Mouse (Mus musculus) midbrain, embryonic 16.5 days (tissue): ENCODE measurements around the gene Padi1. TPM values are rescaled to one million over a fixed set of nuclear protein-coding genes. Genes with fewer than 3 reads are reported as not detected.
A peak's percentile ranks its signal among the peaks of the same experiment; 100 is the strongest.

ENCODE experiments used
- ATAC-seq: fragments of 200-750 bp; cut with Nextera tagmentation; 2 replicates; pipeline ENCODE4 v1.8.0; 2017; ENCODE audit warnings: moderate TSS enrichment
- H3K27ac ChIP-seq: fragments of 300-500 bp; sonication (generic); 2 replicates; pipeline ENCODE4 v1.5.1; 2014; ENCODE audit warnings: mild to moderate bottlenecking, low read length, mixed read lengths
- H3K27me3 ChIP-seq: fragments of 300-500 bp; sonication (generic); 2 replicates; pipeline ENCODE4 v1.6.1; 2014; ENCODE audit warnings: low read depth, low read length, mixed read lengths; ENCODE audit not compliant: control insufficient read depth, insufficient read depth
- H3K36me3 ChIP-seq: fragments of 300-500 bp; sonication (generic); 2 replicates; pipeline ENCODE4 v1.6.1; 2014; ENCODE audit warnings: mild to moderate bottlenecking, low read length, moderate library complexity, mixed read lengths; ENCODE audit not compliant: control insufficient read depth, insufficient read depth
- H3K4me1 ChIP-seq: fragments of 300-500 bp; sonication (generic); 2 replicates; pipeline ENCODE4 v1.6.1; 2014; ENCODE audit warnings: mild to moderate bottlenecking, low read length, mixed read lengths; ENCODE audit not compliant: control insufficient read depth, insufficient read depth
- H3K4me2 ChIP-seq: fragments of 300-500 bp; sonication (generic); 2 replicates; pipeline ENCODE4 v1.6.1; 2014; ENCODE audit warnings: mild to moderate bottlenecking, low read length, mixed read lengths
- H3K4me3 ChIP-seq: fragments of 300-500 bp; sonication (generic); 2 replicates; pipeline ENCODE4 v1.5.1; 2014; ENCODE audit warnings: low read depth, mild to moderate bottlenecking, low read length, moderate library complexity, mixed read lengths
- H3K9ac ChIP-seq: fragments of 300-500 bp; sonication (generic); 2 replicates; pipeline ENCODE4 v1.6.1; 2014; ENCODE audit warnings: low read depth, low read length, mixed read lengths
- H3K9me3 ChIP-seq: fragments of 300-500 bp; sonication (generic); replicated peaks from 2 replicates; pipeline ENCODE4 v1.6.1; 2014; ENCODE audit warnings: mild to moderate bottlenecking, low read length, mixed read lengths; ENCODE audit not compliant: control insufficient read depth, poor library complexity, severe bottlenecking
- WGBS: fragments of 180-500 bp; shearing (Covaris S2); extraction: QIAGEN DNeasy Blood & Tissue Kit; methylation state at CpG from one replicate; pipeline ENCODE4 v1.1.7; 2014; 5-methylcytosine and 5-hydroxymethylcytosine counted together
- polyA plus RNA-seq: library from polyadenylated mRNA; unstranded; fragments of >200 nt; fragmentation: Nextera tagmentation; extraction: Ambion mirVana; gene quantifications from 2 replicates; pipeline ENCODE4 v1.2.1, GENCODE M21; 2015

Gene Padi1
- polyA plus RNA-seq, 1 experiment from 2014 or later: 0.09 TPM

GRCm38 (mm10) chr4:140836208-140836866 lies 9.2 kb downstream of the Padi1 start:
- peaks cover 10% of the 10 kb centered on the region; the same call in 1 of the 2 replicates for H3K4me1 ChIP-seq
- no peak overlapping the region for H3K9ac ChIP-seq
- no peak overlapping the region for H3K4me3 ChIP-seq
- ATAC-seq: no peak
- H3K4me2 ChIP-seq: no peak overlapping the region
- WGBS: 51% methylated on average over 11 of the region's 11 CpGs
- H3K9me3 ChIP-seq: no peaks in the 10 kb centered on the region
- no peak overlapping the region for H3K27ac ChIP-seq
- H3K27me3 ChIP-seq: no peaks in the 10 kb centered on the region
- no peaks in the 10 kb centered on the region for H3K36me3 ChIP-seq

GRCm38 (mm10) chr4:140835682-140836081 lies 9.9 kb downstream of the Padi1 start:
- no peak overlapping the region for H3K4me3 ChIP-seq
- 4% methylated on average over 10 of the region's 10 CpGs for WGBS
- peak; percentile 53 for ATAC-seq
- H3K4me1 ChIP-seq: peaks cover 10% of the 10 kb centered on the region; the same call in 1 of the 2 replicates
- no peaks in the 10 kb centered on the region for H3K27me3 ChIP-seq
- H3K4me2 ChIP-seq: no peak overlapping the region
- no peaks in the 10 kb centered on the region for H3K9me3 ChIP-seq
- no peak overlapping the region for H3K9ac ChIP-seq
- H3K27ac ChIP-seq: no peak overlapping the region
- no peaks in the 10 kb centered on the region for H3K36me3 ChIP-seq

GRCm38 (mm10) chr4:140834327-140834934 lies 11.1 kb downstream of the Padi1 start:
- no peaks in the 10 kb centered on the region for H3K9me3 ChIP-seq
- no peak overlapping the region for H3K27ac ChIP-seq
- ATAC-seq: no peak
- no peak overlapping the region for H3K9ac ChIP-seq
- H3K4me2 ChIP-seq: no peak overlapping the region
- peaks cover 10% of the 10 kb centered on the region; the same call in 1 of the 2 replicates for H3K4me1 ChIP-seq
- no peaks in the 10 kb centered on the region for H3K36me3 ChIP-seq
- no peak overlapping the region for H3K4me3 ChIP-seq
- H3K27me3 ChIP-seq: no peaks in the 10 kb centered on the region
- 63% methylated on average over 6 of the region's 6 CpGs for WGBS

GRCm38 (mm10) chr4:140832821-140833220 lies 12.8 kb downstream of the Padi1 start:
- ATAC-seq: no peak
- Histone ChIP-seq H3K9ac (no peak overlapping the region), H3K9me3 (no peaks in the 10 kb centered on the region), H3K27ac (no peak overlapping the region), H3K27me3 (no peaks in the 10 kb centered on the region), H3K4me2 (no peak overlapping the region), H3K4me1 (peaks cover 10% of the 10 kb centered on the region; the same call in 1 of the 2 replicates), H3K36me3 (no peaks in the 10 kb centered on the region), H3K4me3 (no peak overlapping the region)
- 44% methylated on average over 8 of the region's 8 CpGs for WGBS

- Histone ChIP-seq H3K27me3 (no peaks in the 10 kb centered on the region), H3K9ac (no peak overlapping the region), H3K9me3 (no peaks in the 10 kb centered on the region), H3K4me3 (no peak overlapping the region), H3K4me2 (no peak overlapping the region), H3K36me3 (no peaks in the 10 kb centered on the region), H3K27ac (no peak overlapping the region), H3K4me1 (peaks cover 10% of the 10 kb centered on the region; the same call in 1 of the 2 replicates)
- 97% methylated on average over 4 of the region's 4 CpGs for WGBS
- ATAC-seq: no peak
Measured at GRCm38 (mm10) chr4:140831808-140832207, 13.8 kb downstream of the Padi1 start.

- no peak for ATAC-seq
- Histone ChIP-seq H3K4me2 (no peak overlapping the region), H3K4me1 (no peaks in the 10 kb centered on the region), H3K9ac (no peak overlapping the region), H3K36me3 (no peaks in the 10 kb centered on the region), H3K4me3 (no peak overlapping the region), H3K9me3 (no peaks in the 10 kb centered on the region; the same call in 1 of the 2 replicates), H3K27me3 (no peaks in the 10 kb centered on the region), H3K27ac (no peak overlapping the region)
- WGBS: 58% methylated on average over 3 of the region's 3 CpGs
Measured at GRCm38 (mm10) chr4:140827237-140827636, 18.3 kb downstream of the Padi1 start.

GRCm38 (mm10) chr4:140825942-140826341 lies 19.6 kb downstream of the Padi1 start:
- no peak overlapping the region for H3K27ac ChIP-seq

GRCm38 (mm10) chr4:140821988-140822387 lies 23.6 kb downstream of the Padi1 start:
- Histone ChIP-seq H3K9me3 (no peaks in the 10 kb centered on the region; the same call in 1 of the 2 replicates), H3K4me3 (no peak overlapping the region), H3K4me2 (no peak overlapping the region), H3K4me1 (no peaks in the 10 kb centered on the region), H3K36me3 (no peaks in the 10 kb centered on the region), H3K27ac (no peak overlapping the region), H3K27me3 (no peaks in the 10 kb centered on the region; the same call in 1 of the 2 replicates), H3K9ac (no peak overlapping the region)
- no peak for ATAC-seq
- WGBS: 61% methylated on average over 5 of the region's 5 CpGs

More at GRCm38 (mm10) chr4:140825942-140826341, 19.6 kb downstream of the Padi1 start:
- no peak overlapping the region for H3K4me2 ChIP-seq
- H3K36me3 ChIP-seq: no peaks in the 10 kb centered on the region
- no peaks in the 10 kb centered on the region for H3K4me1 ChIP-seq
- WGBS: 58% methylated on average over 11 of the region's 11 CpGs
- H3K9ac ChIP-seq: no peak overlapping the region
- no peaks in the 10 kb centered on the region; the same call in 1 of the 2 replicates for H3K9me3 ChIP-seq
- no peak overlapping the region for H3K4me3 ChIP-seq
- no peak for ATAC-seq
- H3K27me3 ChIP-seq: no peaks in the 10 kb centered on the region

- Histone ChIP-seq H3K4me2 (no peak overlapping the region), H3K4me3 (no peak overlapping the region), H3K27me3 (peaks cover 8% of the 10 kb centered on the region), H3K27ac (no peak overlapping the region), H3K36me3 (no peaks in the 10 kb centered on the region), H3K9me3 (no peaks in the 10 kb centered on the region), H3K4me1 (no peaks in the 10 kb centered on the region), H3K9ac (no peak overlapping the region)
- no peak for ATAC-seq
- 92% methylated on average over 8 of the region's 8 CpGs for WGBS
Measured at GRCm38 (mm10) chr4:140817413-140817812, 28.2 kb downstream of the Padi1 start.
